Mouse (Mus musculus) retina, postnatal 1 day (tissue): ENCODE measurements around the gene Arhgap15.

ENCODE experiments used
- DNase-seq: peaks from one replicate; pipeline ENCODE4 v3.0.0-alpha.2; 2012

Arhgap15 gene

GRCm38 (mm10) chr2:43939196-43939595 lies 190.6 kb downstream of the Arhgap15 start:
- DNase-seq, result no peak

- DNase-seq, result no peak
These were observed 197.1 kb downstream of the Arhgap15 start for GRCm38 (mm10) chr2:43945679-43946078.

- DNase-seq, result no peak
These were observed 201.3 kb downstream of the Arhgap15 start for GRCm38 (mm10) chr2:43949775-43950492.

GRCm38 (mm10) chr2:43950741-43951140 lies 202.1 kb downstream of the Arhgap15 start:
- no peak for DNase-seq

- no peak for DNase-seq
These were observed 210.6 kb downstream of the Arhgap15 start for GRCm38 (mm10) chr2:43959189-43959588.

GRCm38 (mm10) chr2:43962466-43962865 lies 213.8 kb downstream of the Arhgap15 start:
- DNase-seq, result no peak

GRCm38 (mm10) chr2:43968581-43968980 lies 220.0 kb downstream of the Arhgap15 start:
- peak; percentile 20 for DNase-seq

- no peak for DNase-seq
These were observed 229.1 kb downstream of the Arhgap15 start for GRCm38 (mm10) chr2:43977732-43978131.

- DNase-seq, result no peak
These were observed 229.8 kb downstream of the Arhgap15 start for GRCm38 (mm10) chr2:43978177-43979013.

- no peak for DNase-seq
These were observed 237.4 kb downstream of the Arhgap15 start for GRCm38 (mm10) chr2:43986066-43986465.

GRCm38 (mm10) chr2:43987919-43988318 lies 239.3 kb downstream of the Arhgap15 start:
- DNase-seq, result no peak

GRCm38 (mm10) chr2:43989850-43990249 lies 241.2 kb downstream of the Arhgap15 start:
- peak; percentile 74 for DNase-seq

GRCm38 (mm10) chr2:43992510-43992909 lies 243.9 kb downstream of the Arhgap15 start:
- no peak for DNase-seq

GRCm38 (mm10) chr2:44002454-44002853 lies 253.8 kb downstream of the Arhgap15 start:
- DNase-seq, result no peak

GRCm38 (mm10) chr2:44010249-44010648 lies 261.6 kb downstream of the Arhgap15 start:
- no peak for DNase-seq

- no peak for DNase-seq
These were observed 264.8 kb downstream of the Arhgap15 start for GRCm38 (mm10) chr2:44013388-44013787.

- no peak for DNase-seq
These were observed 268.1 kb downstream of the Arhgap15 start for GRCm38 (mm10) chr2:44016720-44017119.

- DNase-seq, result peak; percentile 59
These were observed 268.9 kb downstream of the Arhgap15 start for GRCm38 (mm10) chr2:44017405-44018026.

GRCm38 (mm10) chr2:44018033-44018432 lies 269.4 kb downstream of the Arhgap15 start:
- no peak for DNase-seq

GRCm38 (mm10) chr2:44024704-44025103 lies 276.1 kb downstream of the Arhgap15 start:
- no peak for DNase-seq

- no peak for DNase-seq
These were observed 280.6 kb downstream of the Arhgap15 start for GRCm38 (mm10) chr2:44029035-44029715.

GRCm38 (mm10) chr2:44029865-44030264 lies 281.2 kb downstream of the Arhgap15 start:
- no peak for DNase-seq
